Mouse (Mus musculus) liver, adult 2 months (tissue): ENCODE measurements around the gene Bcl9l.

Experiments used
- CTCF ChIP-seq: fragments of 200-500 bp; IDR thresholded peaks from 2 replicates; pipeline ENCODE4 v1.5.1; 2011; ENCODE audit warnings: low read depth, low read length, control low read depth
- POLR2A ChIP-seq: fragments of 200-500 bp; IDR thresholded peaks from 2 replicates; pipeline ENCODE4 v1.6.1; 2011; ENCODE audit warnings: low read length, control low read depth; ENCODE audit not compliant: insufficient read depth; ENCODE audit errors: extremely low read depth

DNA sequence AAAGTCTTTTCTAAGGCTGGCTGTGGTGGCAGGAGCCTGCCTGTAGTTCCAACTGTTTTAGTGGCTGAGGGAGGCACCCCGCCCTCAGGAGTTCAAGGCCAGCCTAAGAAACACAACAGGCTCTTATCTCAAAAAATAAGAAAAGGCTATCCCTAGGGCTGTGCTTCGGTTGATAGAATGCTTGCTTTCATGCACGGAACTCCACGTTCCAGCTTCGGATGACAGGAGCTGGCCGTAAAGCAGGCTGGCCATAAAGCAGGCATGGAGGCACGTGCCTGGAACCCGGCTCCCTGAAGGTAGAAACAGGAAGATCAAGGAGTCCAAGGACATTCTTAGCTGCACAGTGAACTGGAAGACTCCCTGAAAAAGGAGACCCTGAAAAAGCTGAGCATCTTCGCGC, 8.7 kb downstream of the Bcl9l start:
- TF ChIP-seq CTCF (no peak), POLR2A (no peak)
